Mouse (Mus musculus) gastrocnemius, postnatal 4 days (tissue): ENCODE measurements around the gene Vps52. TPM values are rescaled to one million over a fixed set of nuclear protein-coding genes. Genes with fewer than 3 reads are reported as not detected.
"Not testable (repeated sequence)": the region's sequence is repeated elsewhere in the genome, so short reads cannot be mapped to it uniquely, and the experiment has no call there.

Source experiments
- DNase-seq, 2 experiments: peaks; one replicate each; pipeline ENCODE4 v3.0.0; 2021 to 2022; ENCODE audit warnings: low spot score in 2 of 2, mixed read lengths in 2 of 2
- total RNA-seq, 2 experiments: library from RNA; stranded (reverse); gene quantifications; 2 replicates each; pipeline ENCODE4 v1.2.3; 2021

Gene Vps52
- total RNA-seq, 2 experiments from 2014 or later = 37.4 to 38.6 TPM

GRCm38 (mm10) chr17:33962876-33963275 is 7.3 kb downstream of the Vps52 start:
- DNase-seq = no peak

- DNase-seq = no peak
Measured at GRCm38 (mm10) chr17:33965082-33965845, 9.7 kb downstream of the Vps52 start.

DNA sequence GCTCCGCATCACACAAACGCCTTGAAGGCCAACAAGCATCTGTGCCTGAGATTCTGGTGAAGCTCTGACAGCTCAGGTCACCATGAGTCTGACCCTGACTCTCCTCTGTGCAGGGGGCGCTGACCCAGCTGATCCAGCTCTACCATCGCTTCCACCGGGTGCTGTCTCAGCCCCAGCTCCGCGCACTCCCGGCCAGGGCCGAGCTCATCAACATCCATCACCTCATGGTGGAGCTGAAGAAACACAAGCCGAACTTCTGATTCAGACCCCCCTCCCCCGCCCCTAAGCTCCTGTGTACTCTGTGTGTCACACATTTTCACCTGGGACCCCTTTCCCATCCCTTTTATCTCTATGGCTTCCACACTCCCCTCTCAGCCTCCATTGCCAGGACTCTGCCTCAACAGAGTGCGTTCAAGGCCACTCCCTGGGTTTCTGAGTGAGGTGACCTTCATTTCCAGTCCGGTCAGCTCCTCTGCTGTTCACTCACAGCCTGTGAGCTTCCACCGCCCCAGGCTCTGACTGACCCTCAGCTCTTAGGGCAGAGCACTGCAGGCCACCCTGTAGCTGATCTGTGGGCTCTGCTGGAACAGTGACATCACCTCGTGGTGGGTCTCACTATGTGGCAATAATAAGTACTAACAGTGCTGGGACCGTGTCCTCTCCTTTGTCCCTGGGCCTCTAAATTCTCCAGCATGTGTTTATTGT is 10.4 kb downstream of the Vps52 start:
- DNase-seq = no peak

- DNase-seq = peak in 1 of 2 experiments; percentile 72
Measured at GRCm38 (mm10) chr17:33968489-33968888, 12.9 kb downstream of the Vps52 start.

DNA sequence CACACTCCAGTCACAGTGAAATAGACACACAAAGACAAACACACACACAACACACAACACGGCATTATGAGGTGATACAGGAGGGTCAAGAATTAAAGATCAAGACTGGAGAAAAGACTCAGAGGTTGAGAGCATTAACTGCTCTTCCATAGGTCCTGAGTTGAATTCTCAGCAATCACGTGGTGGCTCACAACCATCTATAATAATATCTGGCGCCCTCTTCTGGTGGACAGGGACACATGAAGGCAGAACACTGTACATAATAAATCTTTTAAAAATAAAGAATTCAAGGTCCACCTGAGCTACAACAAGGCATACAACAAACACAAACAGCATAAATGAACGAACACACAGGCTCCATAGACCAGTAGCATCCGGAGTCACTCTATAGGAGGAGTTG is 13.3 kb downstream of the Vps52 start:
- no peak for DNase-seq

GRCm38 (mm10) chr17:33969394-33969793 is 13.8 kb downstream of the Vps52 start:
- DNase-seq = no peak

- no peak for DNase-seq
Measured at GRCm38 (mm10) chr17:33972691-33973090, 17.1 kb downstream of the Vps52 start.

DNA sequence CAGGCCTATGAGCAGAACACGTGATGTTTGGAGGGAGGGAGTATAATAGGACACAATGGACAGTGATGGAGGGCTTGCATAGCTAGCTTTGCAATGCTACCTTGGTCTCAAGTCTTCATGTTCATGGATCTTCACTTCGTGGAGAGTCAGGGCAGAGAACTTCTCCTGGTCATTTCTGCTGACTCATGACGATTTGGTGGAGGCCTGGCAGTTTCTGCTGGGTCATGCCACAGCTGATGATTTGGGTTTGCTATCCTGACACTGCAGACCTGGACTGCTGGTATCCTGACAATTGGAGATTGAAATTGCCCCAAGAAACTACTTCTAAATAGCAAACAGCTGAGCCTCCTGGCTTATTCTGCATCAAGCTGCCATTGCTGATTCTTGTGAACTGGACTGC is 18.0 kb downstream of the Vps52 start:
- no peak for DNase-seq

GRCm38 (mm10) chr17:33977861-33978557 is 22.4 kb downstream of the Vps52 start:
- no peak for DNase-seq

DNA sequence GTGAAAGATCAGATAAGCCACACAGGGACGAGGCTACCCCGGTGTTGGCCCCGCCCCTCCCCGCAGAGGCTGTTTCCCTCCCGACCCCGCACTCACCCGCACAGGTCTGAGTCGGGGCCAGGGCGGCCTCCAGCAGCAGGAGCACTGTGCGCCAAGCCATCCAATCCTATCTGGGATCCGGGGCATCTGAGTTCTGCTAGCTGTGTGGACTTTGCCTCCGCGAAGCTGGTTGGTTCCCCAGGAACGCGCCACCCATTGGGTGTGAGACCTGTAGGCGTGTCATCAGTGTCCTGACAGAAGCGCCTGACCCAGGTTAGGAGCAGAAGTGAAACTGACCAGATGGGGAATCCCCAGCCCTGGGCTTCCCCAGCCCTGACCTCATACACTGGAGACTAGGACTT is 23.0 kb downstream of the Vps52 start:
- DNase-seq = peak in 1 of 2 experiments; percentile 55

GRCm38 (mm10) chr17:33979512-33980050 is 24.0 kb downstream of the Vps52 start:
- DNase-seq = no peak

GRCm38 (mm10) chr17:33980181-33981035 is 24.8 kb downstream of the Vps52 start:
- DNase-seq = no peak

GRCm38 (mm10) chr17:33981192-33981909 is 25.7 kb downstream of the Vps52 start:
- DNase-seq = peak; percentile 46 to 81

- DNase-seq = not testable (repeated sequence)
Measured at GRCm38 (mm10) chr17:33982136-33982535, 26.5 kb downstream of the Vps52 start.

DNA sequence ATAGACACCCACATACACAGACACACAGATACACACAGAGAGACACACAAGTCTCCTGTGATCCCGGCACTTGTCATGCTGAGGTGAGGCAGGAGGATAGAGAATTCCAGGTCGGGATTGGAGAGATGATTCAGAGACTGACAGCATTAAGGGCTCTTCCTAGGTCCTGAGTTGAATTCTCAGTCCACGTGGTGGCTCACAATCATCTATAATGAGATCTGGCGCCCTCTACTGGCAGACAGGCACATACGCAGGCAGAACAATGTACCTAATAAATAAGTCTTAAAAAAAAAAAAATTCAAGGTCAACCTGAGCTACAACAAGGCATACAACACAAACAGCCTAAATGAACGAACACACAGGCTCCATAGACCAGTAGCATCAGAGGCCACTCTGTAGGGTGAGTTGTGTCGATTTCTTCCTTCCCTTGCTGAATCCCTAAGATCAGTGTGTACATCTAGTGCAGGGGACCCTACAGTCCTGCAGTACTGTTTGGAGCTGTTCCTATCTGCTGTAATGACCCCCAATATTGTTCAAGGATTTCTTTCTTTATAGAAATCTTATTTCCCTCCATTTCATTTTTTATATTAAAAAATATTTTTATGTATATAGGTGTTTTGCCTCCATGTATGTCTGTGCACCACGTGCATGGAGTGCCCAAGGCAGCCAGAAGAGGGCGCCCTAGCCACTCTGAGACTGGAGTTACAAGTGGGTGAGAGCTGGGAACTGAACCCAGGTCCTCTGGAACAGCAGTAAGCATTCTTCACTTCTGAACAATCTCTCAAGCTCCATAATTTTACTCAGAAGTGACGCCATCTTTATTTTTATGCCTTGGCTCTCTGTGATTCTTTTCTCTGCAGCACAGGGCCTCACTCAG is 36.4 kb downstream of the Vps52 start:
- peak in 1 of 2 experiments; percentile 41 for DNase-seq

DNA sequence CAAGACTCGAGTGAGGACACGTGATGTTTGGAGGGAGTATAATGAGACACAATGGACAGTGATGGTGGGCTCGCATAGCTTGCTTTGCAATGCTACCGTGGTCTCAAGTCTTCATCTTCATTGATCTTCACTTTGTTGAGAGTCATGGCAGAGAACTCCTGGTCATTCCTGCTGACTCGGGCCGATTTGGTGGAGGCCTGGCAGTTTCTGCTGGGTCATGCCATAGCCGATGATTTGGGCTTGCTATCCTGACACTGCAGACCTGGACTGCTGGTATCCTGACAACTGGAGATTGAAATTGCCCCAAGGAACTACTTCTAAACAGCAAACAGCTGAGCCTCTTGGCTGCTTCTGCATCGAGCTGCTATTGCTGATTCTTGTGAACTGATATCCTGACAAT is 39.3 kb downstream of the Vps52 start:
- DNase-seq = no peak

DNA sequence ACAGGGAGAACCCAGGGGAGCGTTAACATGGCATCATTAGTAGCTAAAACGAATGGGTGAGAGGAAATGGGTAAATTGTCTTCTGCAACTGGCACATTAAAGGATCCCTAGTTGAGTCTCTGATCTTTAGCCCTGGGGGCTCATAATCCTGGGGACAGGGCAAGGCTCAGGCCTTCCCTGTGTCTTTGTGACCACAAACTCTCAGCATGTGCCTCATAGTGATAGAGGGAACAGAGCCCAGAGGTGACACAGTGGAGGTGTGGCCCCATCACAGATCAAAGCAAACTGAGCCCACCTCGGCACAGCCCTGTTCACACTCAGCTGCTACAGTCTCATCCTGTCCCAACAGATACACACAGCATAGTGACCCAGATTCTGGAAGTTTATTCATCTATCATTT is 40.0 kb downstream of the Vps52 start:
- no peak for DNase-seq

DNA sequence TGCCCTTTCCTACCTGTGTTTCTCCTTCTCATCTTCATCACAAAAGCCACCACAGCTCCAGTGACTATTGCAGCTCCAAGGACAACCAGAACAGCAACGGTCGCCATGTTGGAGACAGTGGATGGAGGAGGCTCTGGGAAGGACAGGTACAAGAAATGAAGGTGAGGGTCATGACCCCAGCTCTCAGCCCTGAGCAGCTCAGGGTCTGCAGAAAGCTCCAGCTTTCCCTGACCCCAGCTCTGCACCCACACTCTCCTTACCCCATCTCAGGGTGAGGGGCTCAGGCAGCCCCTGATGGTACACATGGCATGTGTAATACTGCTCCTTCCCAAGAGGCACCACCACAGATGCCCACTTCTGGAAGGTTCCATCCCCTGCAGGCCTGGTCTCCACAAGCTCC is 41.4 kb downstream of the Vps52 start:
- DNase-seq = not testable (repeated sequence)

GRCm38 (mm10) chr17:33998697-33999096 is 43.1 kb downstream of the Vps52 start:
- not testable (repeated sequence) for DNase-seq
